Mouse (Mus musculus): ENCODE measurements at regions not wholly inside any gene's neighbourhood (a gene's known extent, or its start where the extent isn't known, plus 50 kb on each side); places are given as distances from the start of the nearest gene placed in this dataset.
A peak's percentile ranks its signal among the peaks of the same experiment; 100 is the strongest.

GRCm38 (mm10) chr12:112378482-112379243 is 110.6 kb upstream of the A530016L24Rik start:
- ATAC-seq (ENCODE audit: low TSS enrichment), result no peak

GRCm38 (mm10) chr12:112387836-112388235 is 101.4 kb upstream of the A530016L24Rik start:
- ATAC-seq (ENCODE audit: low TSS enrichment), result no peak

GRCm38 (mm10) chr12:112395909-112396308 is 93.3 kb upstream of the A530016L24Rik start:
- peak; percentile 64 for ATAC-seq (ENCODE audit: low TSS enrichment)

- ATAC-seq (ENCODE audit: low TSS enrichment), result no peak
Observed at GRCm38 (mm10) chr12:112403688-112404240, 85.5 kb upstream of the A530016L24Rik start.

- ATAC-seq (ENCODE audit: low TSS enrichment), result no peak
Observed at GRCm38 (mm10) chr12:112404338-112404737, 84.9 kb upstream of the A530016L24Rik start.

GRCm38 (mm10) chr12:112405781-112406213 is 83.5 kb upstream of the A530016L24Rik start:
- no peak for ATAC-seq (ENCODE audit: low TSS enrichment)

GRCm38 (mm10) chr12:112411612-112412350 is 77.5 kb upstream of the A530016L24Rik start:
- ATAC-seq (ENCODE audit: low TSS enrichment), result no peak

- no peak for ATAC-seq (ENCODE audit: low TSS enrichment)
Observed at GRCm38 (mm10) chr12:112412351-112412697, 76.9 kb upstream of the A530016L24Rik start.

- no peak for ATAC-seq (ENCODE audit: low TSS enrichment)
Observed at GRCm38 (mm10) chr12:112415926-112416473, 73.2 kb upstream of the A530016L24Rik start.

GRCm38 (mm10) chr12:112416537-112416936 is 72.7 kb upstream of the A530016L24Rik start:
- ATAC-seq (ENCODE audit: low TSS enrichment), result no peak

GRCm38 (mm10) chr12:112418636-112419035 is 70.6 kb upstream of the A530016L24Rik start:
- no peak for ATAC-seq (ENCODE audit: low TSS enrichment)

GRCm38 (mm10) chr12:112422177-112422576 is 67.1 kb upstream of the A530016L24Rik start:
- ATAC-seq (ENCODE audit: low TSS enrichment), result no peak

- ATAC-seq (ENCODE audit: low TSS enrichment), result no peak
Observed at GRCm38 (mm10) chr12:112424150-112424549, 65.1 kb upstream of the A530016L24Rik start.

- ATAC-seq (ENCODE audit: low TSS enrichment), result no peak
Observed at GRCm38 (mm10) chr12:112426681-112427080, 62.6 kb upstream of the A530016L24Rik start.

GRCm38 (mm10) chr12:112430104-112430846 is 59.0 kb upstream of the A530016L24Rik start:
- ATAC-seq (ENCODE audit: low TSS enrichment), result no peak

GRCm38 (mm10) chr12:112433315-112433714 is 55.9 kb upstream of the A530016L24Rik start:
- no peak for ATAC-seq (ENCODE audit: low TSS enrichment)

GRCm38 (mm10) chr12:112434673-112435294 is 54.5 kb upstream of the A530016L24Rik start:
- peak; percentile 38; the same call in 1 of the 2 replicates for ATAC-seq (ENCODE audit: low TSS enrichment)

- ATAC-seq (ENCODE audit: low TSS enrichment), result peak; percentile 81; the same call in 1 of the 2 replicates
Observed at GRCm38 (mm10) chr12:112435295-112436110, 53.7 kb upstream of the A530016L24Rik start.

GRCm38 (mm10) chr12:112437046-112437445 is 52.2 kb upstream of the A530016L24Rik start:
- ATAC-seq (ENCODE audit: low TSS enrichment), result no peak

GRCm38 (mm10) chr12:112438206-112438605 is 51.0 kb upstream of the A530016L24Rik start:
- ATAC-seq (ENCODE audit: low TSS enrichment), result no peak

Measured in frontal cortex, adult (tissue).